Mouse (Mus musculus): Measurements from ENCODE around the gene Siae. TPM values are rescaled to one million over a fixed set of nuclear protein-coding genes. Genes with fewer than 3 reads are reported as not detected.

Siae gene
- polyA plus RNA-seq (2015; fragmentation: Nextera tagmentation; extraction: Ambion mirVana) = 6.7 and 7.8 TPM in 2 replicates

DNA sequence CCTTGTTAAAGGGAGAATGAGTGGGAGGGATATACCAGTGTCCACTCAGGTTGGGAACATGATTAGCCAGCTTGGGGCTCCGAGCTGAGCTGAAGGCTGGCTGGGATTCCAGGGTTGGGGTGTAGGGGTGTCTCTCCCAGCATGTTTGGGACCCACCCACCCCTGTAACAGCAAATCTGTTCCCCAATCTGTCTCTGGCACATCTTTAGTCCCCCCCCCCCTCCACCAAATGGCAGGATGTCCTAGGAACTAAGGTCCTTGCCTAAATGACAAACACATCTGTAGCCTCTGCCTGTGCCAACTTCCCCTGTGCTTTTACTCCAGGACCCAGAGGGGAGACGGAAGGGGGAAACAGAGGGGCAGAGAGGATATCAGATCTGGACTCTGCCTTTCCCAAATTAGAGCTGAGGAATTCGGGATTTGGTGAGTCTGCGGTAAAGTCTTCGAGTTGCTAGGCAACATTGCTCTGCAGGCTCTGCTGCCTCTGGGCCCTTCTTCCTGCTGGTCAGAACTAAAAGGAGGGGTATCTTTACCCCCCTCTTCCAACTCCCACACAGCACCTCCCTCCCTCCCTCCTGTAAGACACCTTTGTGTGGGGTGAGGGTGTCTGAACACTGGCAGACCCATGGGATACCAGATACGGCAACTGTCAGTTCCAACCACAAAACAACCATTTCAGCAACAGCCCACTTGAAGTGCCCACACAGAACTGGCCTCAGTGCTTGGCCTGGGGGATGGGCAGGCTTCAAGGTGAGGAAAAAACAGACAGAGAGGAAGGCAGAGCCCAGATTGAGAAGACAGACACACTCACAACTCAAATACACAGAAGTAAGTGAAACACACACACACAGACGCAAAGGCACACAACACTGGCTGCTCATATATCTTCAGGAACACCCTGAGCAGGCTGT lies at the start of gene Siae:
TSS of gene Siae (plus strand) at position 861 of the 911 bp plus-strand sequence.
- Histone ChIP-seq H3K27me3 (peaks cover 60% of the 10 kb centered on the region), H3K36me3 (no peaks in the 10 kb centered on the region), H3K9me3 (no peaks in the 10 kb centered on the region), H3K9ac (0 out of 2 replicates have a peak within 1 kb of the TSS, but pooled peaks have one; percentile 13), H3K27ac (no peak within 1 kb of the TSS), H3K4me2 (replicated peaks) (0 out of 2 replicates have a peak within 1 kb of the TSS, but pooled peaks have one; percentile 1), H3K4me1 (peaks cover 30% of the 10 kb centered on the region), H3K4me3 (no peak within 1 kb of the TSS)
- WGBS = 31% methylated on average over 7 of the region's 7 CpGs
- no peak for ATAC-seq (ENCODE audit: low FRiP score, low read depth)

DNA sequence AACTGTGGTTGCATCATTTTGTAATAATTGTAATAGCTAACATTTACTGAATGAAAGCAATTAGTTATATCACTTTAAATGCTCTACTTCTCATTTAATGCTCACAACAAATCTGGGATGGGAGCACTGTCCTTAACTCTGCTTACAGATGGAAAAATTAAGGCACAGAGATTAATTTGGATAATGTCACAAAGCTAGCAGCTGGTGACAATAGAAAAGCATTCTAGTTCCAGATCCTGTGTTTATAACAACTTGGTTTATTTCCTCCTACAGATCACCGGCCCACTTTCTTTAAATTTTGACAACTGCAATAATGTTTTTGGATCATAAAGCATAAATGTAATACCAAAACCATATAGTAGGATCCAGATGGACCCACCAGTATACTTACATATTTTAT lies 49.5 kb upstream of the Siae start:
- Histone ChIP-seq H3K4me2 (replicated peaks) (no peak overlapping the region), H3K27me3 (no peaks in the 10 kb centered on the region), H3K36me3 (no peaks in the 10 kb centered on the region), H3K27ac (no peak overlapping the region), H3K9me3 (no peaks in the 10 kb centered on the region), H3K9ac (no peak overlapping the region), H3K4me1 (no peaks in the 10 kb centered on the region), H3K4me3 (no peak overlapping the region)
- 85% methylated on average over 1 of the region's 1 CpGs for whole genome bisulfite sequencing
- no peak for ATAC-seq (ENCODE audit: low FRiP score, low read depth)

DNA sequence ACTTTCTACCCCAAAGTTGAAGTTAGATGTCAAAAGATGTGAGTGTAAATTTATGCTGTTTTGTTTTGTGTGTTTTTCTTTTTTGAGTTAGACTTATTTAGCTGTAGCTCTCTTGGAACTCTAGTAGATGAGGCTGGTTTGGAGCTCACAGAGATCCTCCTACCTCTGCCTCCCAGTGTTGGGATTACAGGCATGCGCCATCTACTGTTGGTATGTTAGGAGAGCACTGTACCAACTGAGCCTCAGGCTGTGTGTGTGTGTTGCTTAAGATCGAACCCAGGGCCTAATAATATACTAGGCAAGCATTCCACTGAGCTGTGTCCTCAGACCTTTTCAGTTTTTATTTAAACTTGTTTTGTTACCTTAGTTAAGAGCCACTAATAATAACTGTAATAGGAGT lies 43.4 kb upstream of the Siae start:
- H3K4me2 ChIP-seq (replicated peaks) = no peak overlapping the region
- no peak for ATAC-seq (ENCODE audit: low FRiP score, low read depth)
- no peaks in the 10 kb centered on the region for H3K27me3 ChIP-seq
- H3K9me3 ChIP-seq = no peaks in the 10 kb centered on the region
- H3K27ac ChIP-seq = no peak overlapping the region
- H3K4me3 ChIP-seq = no peak overlapping the region
- no peak overlapping the region for H3K9ac ChIP-seq
- peaks cover 18% of the 10 kb centered on the region for H3K4me1 ChIP-seq
- 93% methylated on average over 2 of the region's 2 CpGs for WGBS
- H3K36me3 ChIP-seq = 0 out of 2 replicates have a peak, but pooled peaks cover under 1% of the 10 kb centered on the region

DNA sequence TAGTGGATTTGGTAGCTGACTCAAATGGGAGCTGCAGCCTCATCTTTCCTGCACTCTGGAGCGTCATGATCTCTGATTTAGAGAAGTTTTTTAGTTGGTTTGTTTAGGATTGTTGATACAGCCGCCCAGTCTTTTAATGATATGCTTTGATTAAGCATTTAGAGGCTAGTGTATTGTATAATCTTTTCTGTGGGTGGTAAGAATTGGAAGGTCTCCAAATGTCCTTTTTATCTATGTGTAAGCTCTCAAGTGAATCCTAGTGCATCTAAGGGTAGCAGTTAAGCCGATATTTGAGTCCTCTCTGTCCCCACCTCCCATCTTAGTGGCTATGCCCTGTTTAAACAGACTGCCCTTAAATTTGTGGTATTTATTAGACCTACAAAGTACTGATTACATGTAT lies 41.0 kb upstream of the Siae start:
- H3K4me1 ChIP-seq = peaks cover 22% of the 10 kb centered on the region
- H3K9me3 ChIP-seq = no peaks in the 10 kb centered on the region
- H3K36me3 ChIP-seq = peaks cover 13% of the 10 kb centered on the region
- no peak overlapping the region for H3K4me2 ChIP-seq (replicated peaks)
- 87% methylated on average over 3 of the region's 3 CpGs for WGBS
- ATAC-seq (ENCODE audit: low FRiP score, low read depth) = no peak
- H3K27ac ChIP-seq = no peak overlapping the region
- no peaks in the 10 kb centered on the region for H3K27me3 ChIP-seq
- H3K4me3 ChIP-seq = no peak overlapping the region
- no peak overlapping the region for H3K9ac ChIP-seq

DNA sequence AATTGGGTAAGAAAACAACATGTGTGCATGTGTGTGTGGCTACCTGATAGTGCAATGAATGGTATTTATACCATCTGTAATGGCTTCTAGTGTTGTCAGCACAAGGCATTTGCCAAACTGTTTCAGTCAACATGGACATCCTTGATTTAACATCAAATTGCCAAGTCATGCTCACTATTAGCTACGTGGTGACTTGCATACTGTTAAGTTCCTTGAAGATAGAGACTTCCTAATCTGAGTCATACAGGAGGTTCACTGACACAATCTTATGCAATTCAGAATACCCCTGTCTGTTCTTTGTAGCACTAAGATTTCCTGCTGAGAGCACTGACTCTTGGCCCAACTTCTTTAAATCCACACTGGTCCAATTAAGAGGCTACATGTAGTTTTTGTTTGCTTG lies 38.0 kb upstream of the Siae start:
- Histone ChIP-seq H3K4me2 (replicated peaks) (no peak overlapping the region), H3K4me1 (peaks cover 22% of the 10 kb centered on the region), H3K27me3 (no peaks in the 10 kb centered on the region), H3K9ac (no peak overlapping the region), H3K4me3 (no peak overlapping the region), H3K36me3 (peaks cover 40% of the 10 kb centered on the region), H3K9me3 (no peaks in the 10 kb centered on the region), H3K27ac (no peak overlapping the region)
- ATAC-seq (ENCODE audit: low FRiP score, low read depth) = no peak
- 89% methylated on average over 1 of the region's 1 CpGs for WGBS

DNA sequence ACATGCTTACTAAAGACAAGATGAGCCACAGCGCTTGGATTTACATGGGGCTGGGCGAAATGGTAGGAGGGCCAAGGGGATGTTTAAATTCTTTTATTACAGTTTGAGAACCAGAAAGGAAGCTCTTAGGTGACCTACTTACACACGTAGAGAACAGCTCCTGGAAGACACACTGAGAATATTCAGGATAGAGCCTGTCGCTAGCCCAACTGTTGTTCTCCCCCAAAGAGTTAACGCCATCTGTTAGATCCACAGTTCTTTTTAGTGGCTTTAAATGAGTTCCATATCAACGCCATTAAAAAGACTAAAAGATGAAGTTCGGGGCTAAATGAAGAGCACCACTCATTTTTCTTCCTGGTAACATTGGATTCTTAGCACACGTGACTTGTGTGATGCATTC lies 36.5 kb upstream of the Siae start:
- H3K27me3 ChIP-seq = no peaks in the 10 kb centered on the region
- no peak for ATAC-seq (ENCODE audit: low FRiP score, low read depth)
- no peak overlapping the region for H3K4me3 ChIP-seq
- peaks cover 18% of the 10 kb centered on the region for H3K4me1 ChIP-seq
- WGBS = 84% methylated on average over 8 of the region's 8 CpGs
- H3K4me2 ChIP-seq (replicated peaks) = no peak overlapping the region
- H3K9ac ChIP-seq = no peak overlapping the region
- H3K36me3 ChIP-seq = peaks cover 51% of the 10 kb centered on the region
- H3K27ac ChIP-seq = no peak overlapping the region
- no peaks in the 10 kb centered on the region for H3K9me3 ChIP-seq

DNA sequence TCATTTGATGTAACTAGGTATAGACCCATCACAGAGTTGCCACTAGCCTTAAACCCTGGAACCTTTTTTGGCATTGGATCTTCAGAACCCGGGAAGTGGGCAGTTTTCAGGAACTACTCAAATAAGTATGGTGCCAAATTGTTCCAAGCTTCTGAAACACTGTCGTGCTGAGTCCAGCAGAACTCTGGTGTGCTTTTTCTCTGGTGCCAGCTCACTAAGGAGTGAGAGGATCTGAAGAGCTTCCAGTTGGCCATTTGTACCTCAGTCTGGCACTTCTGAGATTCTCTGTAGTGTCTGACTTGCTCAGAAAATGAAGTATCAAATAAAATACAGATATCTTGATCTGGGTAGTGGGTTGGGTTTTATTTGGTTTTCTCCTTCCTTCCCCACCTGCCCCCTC lies 35.5 kb upstream of the Siae start:
- no peaks in the 10 kb centered on the region for H3K27me3 ChIP-seq
- H3K9ac ChIP-seq = no peak overlapping the region
- H3K36me3 ChIP-seq = peaks cover 52% of the 10 kb centered on the region
- peaks cover 9% of the 10 kb centered on the region for H3K4me1 ChIP-seq
- ATAC-seq (ENCODE audit: low FRiP score, low read depth) = no peak
- no peak overlapping the region for H3K27ac ChIP-seq
- WGBS = 91% methylated on average over 2 of the region's 2 CpGs
- no peaks in the 10 kb centered on the region for H3K9me3 ChIP-seq
- no peak overlapping the region for H3K4me3 ChIP-seq
- no peak overlapping the region for H3K4me2 ChIP-seq (replicated peaks)

DNA sequence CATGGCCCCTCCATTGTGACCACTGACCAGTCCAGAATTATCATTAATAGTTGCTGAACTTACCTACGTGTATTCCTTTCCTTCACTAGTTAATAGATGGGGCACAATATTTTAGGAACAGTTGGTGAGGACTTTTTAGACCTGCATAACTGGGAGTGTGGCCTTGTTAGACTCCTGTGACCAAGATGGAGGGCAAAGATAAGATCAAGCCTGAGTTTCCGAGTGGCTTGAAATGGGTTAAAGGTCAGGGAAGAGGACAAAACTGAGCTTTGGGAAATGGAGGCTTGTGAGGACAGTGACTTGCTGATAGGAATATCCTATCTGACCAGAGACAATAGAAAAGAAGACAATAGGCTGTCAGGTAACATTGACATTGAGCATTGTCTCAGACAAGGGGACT lies 30.0 kb upstream of the Siae start:
- no peak overlapping the region for H3K4me3 ChIP-seq
- H3K4me2 ChIP-seq (replicated peaks) = no peak overlapping the region
- H3K4me1 ChIP-seq = peaks cover 24% of the 10 kb centered on the region
- peaks cover 53% of the 10 kb centered on the region for H3K27me3 ChIP-seq
- ATAC-seq (ENCODE audit: low FRiP score, low read depth) = no peak
- no peak overlapping the region for H3K9ac ChIP-seq
- 83% methylated on average over 2 of the region's 2 CpGs for WGBS
- peaks cover 43% of the 10 kb centered on the region for H3K36me3 ChIP-seq
- no peak overlapping the region for H3K27ac ChIP-seq
- H3K9me3 ChIP-seq = no peaks in the 10 kb centered on the region

DNA sequence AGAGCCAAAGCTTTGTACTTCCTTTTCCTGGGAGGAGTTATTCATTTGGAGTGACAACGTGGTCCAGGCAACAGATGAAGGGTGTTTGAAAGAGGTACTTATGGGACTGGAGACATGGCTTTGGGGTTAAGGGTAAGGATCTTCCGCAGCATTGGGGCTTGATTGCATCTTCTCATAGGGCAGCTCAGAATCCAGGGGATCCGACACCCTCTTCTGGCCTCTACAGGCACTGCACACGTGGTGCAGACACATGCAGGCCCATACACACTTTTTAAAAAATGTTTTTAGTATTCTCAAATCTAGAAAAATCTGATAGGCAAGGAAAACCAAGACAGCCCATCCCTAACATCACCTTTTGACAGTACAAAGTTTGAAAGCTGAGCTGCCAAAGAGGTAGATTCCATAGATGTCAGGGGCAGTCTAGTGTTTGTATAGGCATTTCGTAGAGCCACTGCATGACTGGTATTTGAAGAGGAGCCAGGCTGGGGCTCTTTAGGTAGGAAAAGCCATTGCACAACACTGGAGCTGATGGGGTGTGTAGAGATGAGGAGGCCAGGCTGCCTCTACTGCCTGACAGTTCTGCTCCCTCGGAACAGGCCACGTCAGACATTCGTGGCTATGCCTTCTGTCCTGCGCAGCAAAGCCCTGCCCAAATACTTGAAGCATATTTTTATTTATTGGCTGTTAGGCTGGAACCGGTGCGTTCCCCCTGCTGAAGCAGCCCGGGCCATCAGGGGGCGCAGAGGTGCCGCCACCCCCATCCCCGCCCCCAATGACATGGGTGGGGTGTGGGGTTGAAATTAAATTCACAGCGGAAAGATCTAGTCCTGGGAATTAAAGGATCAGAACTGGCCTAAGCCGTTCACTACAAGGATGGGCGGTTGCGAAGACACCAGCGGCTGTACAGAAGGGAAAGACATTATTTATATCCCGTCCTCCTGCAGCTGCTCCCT lies 28.8 kb upstream of the Siae start:
- 24% methylated on average over 21 of the region's 21 CpGs for WGBS
- Histone ChIP-seq H3K4me3 (0 out of 2 replicates have a peak overlapping the region, but pooled peaks have one; percentile 37), H3K27ac (no peak overlapping the region), H3K9me3 (no peaks in the 10 kb centered on the region), H3K4me2 (replicated peaks) (peak overlapping the region; percentile 37), H3K27me3 (peaks cover 65% of the 10 kb centered on the region), H3K36me3 (peaks cover 33% of the 10 kb centered on the region), H3K9ac (no peak overlapping the region), H3K4me1 (peaks cover 34% of the 10 kb centered on the region)
- ATAC-seq (ENCODE audit: low FRiP score, low read depth) = 0 out of 2 replicates have a peak, but pooled peaks have one; percentile 21

DNA sequence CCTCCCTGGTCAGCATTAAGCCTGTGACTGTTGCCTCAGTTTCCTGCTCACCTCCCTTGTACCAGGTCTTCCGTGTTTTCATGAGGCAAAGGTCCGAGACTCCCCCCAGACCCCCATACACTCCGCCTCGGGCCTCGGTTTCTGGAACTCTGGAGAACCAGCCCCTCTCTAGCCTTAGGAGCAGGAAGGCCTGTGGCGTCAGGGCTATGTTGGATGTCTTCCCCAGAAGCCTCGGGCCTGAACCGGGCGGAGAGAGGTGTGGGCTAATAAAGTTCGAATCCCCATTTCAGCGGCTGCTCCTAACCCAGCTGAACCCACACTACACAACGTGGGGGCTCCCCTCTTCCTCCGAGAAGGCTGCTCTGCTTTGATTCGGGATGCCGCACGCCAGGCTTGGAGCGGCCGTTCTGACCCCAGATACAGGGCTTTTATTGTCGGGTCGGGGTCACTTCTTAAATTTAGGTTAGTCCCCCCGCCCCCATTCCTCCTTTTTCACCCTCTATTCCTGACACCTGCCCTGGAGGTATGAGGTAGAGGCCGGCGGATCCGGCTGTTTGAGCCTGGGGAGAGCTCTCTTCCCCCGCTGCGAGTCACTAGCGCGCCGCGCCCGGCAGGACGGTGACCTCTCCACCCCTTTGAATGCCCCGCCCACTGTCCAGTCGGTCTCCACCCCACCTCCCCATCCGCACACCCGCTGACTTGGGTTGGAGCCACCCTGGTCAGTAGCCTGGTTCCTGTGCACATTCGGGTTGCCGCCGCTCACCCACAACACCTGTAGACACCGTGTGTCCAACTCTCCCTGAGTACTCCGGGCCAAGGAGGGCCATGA lies 27.9 kb upstream of the Siae start, which contains the start of gene Esam:
TSS of gene Esam (plus strand) at position 683 of the 829 bp plus-strand sequence.
- Histone ChIP-seq H3K36me3 (peaks cover 24% of the 10 kb centered on the region), H3K4me3 (peak within 1 kb of the TSS; percentile 37), H3K4me1 (peaks cover 34% of the 10 kb centered on the region), H3K9ac (no peak within 1 kb of the TSS), H3K27ac (0 out of 2 replicates have a peak within 1 kb of the TSS, but pooled peaks have one; percentile 28), H3K4me2 (replicated peaks) (peak within 1 kb of the TSS; percentile 37), H3K9me3 (no peaks in the 10 kb centered on the region), H3K27me3 (peaks cover 72% of the 10 kb centered on the region)
- 5% methylated on average over 41 of the region's 41 CpGs for WGBS
- 0 out of 2 replicates have a peak, but pooled peaks have one; percentile 25 for ATAC-seq (ENCODE audit: low FRiP score, low read depth)
